Mouse (Mus musculus) spleen, adult 12 weeks (tissue): ENCODE data around the gene Ppfia2.

Experiments used
- DNase-seq: peaks from one replicate; pipeline ENCODE4 v3.0.0; 2022; ENCODE audit warnings: low spot score

The Ppfia2 gene

GRCm38 (mm10) chr10:106665221-106665620 lies 195.1 kb downstream of the Ppfia2 start:
- no peak for DNase-seq

GRCm38 (mm10) chr10:106670170-106670569 lies 200.0 kb downstream of the Ppfia2 start:
- no peak for DNase-seq

GRCm38 (mm10) chr10:106681395-106681794 lies 211.3 kb downstream of the Ppfia2 start:
- no peak for DNase-seq

- no peak for DNase-seq
Observed at GRCm38 (mm10) chr10:106685519-106685918, 215.4 kb downstream of the Ppfia2 start.

- no peak for DNase-seq
Observed at GRCm38 (mm10) chr10:106719936-106720335, 249.8 kb downstream of the Ppfia2 start.

GRCm38 (mm10) chr10:106732265-106732664 lies 262.1 kb downstream of the Ppfia2 start:
- DNase-seq = no peak

- DNase-seq = no peak
Observed at GRCm38 (mm10) chr10:106736230-106737063, 266.3 kb downstream of the Ppfia2 start.

GRCm38 (mm10) chr10:106738190-106738589 lies 268.1 kb downstream of the Ppfia2 start:
- no peak for DNase-seq

- no peak for DNase-seq
Observed at GRCm38 (mm10) chr10:106744966-106745365, 274.8 kb downstream of the Ppfia2 start.

- DNase-seq = no peak
Observed at GRCm38 (mm10) chr10:106761061-106761460, 290.9 kb downstream of the Ppfia2 start.

GRCm38 (mm10) chr10:106763785-106764184 lies 293.6 kb downstream of the Ppfia2 start:
- DNase-seq = no peak

GRCm38 (mm10) chr10:106775571-106775970 lies 305.4 kb downstream of the Ppfia2 start:
- DNase-seq = no peak

- no peak for DNase-seq
Observed at GRCm38 (mm10) chr10:106815447-106815846, 345.3 kb downstream of the Ppfia2 start.

- DNase-seq = no peak
Observed at GRCm38 (mm10) chr10:106818381-106818780, 348.2 kb downstream of the Ppfia2 start.

GRCm38 (mm10) chr10:106824215-106824614 lies 354.1 kb downstream of the Ppfia2 start:
- no peak for DNase-seq

GRCm38 (mm10) chr10:106838476-106838875 lies 368.3 kb downstream of the Ppfia2 start:
- no peak for DNase-seq

- no peak for DNase-seq
Observed at GRCm38 (mm10) chr10:106858106-106858505, 388.0 kb downstream of the Ppfia2 start.

GRCm38 (mm10) chr10:106870233-106870632 lies 400.1 kb downstream of the Ppfia2 start:
- no peak for DNase-seq

GRCm38 (mm10) chr10:106871847-106872246 lies 401.7 kb downstream of the Ppfia2 start:
- DNase-seq = no peak

GRCm38 (mm10) chr10:106872714-106873113 lies 402.6 kb downstream of the Ppfia2 start:
- DNase-seq = no peak

- no peak for DNase-seq
Observed at GRCm38 (mm10) chr10:106881330-106881729, 411.2 kb downstream of the Ppfia2 start.

- DNase-seq = no peak
Observed at GRCm38 (mm10) chr10:106896351-106896750, 426.2 kb downstream of the Ppfia2 start.

GRCm38 (mm10) chr10:106910108-106910507 lies 440.0 kb downstream of the Ppfia2 start:
- no peak for DNase-seq

GRCm38 (mm10) chr10:106913032-106913431 lies 442.9 kb downstream of the Ppfia2 start:
- no peak for DNase-seq
